Mouse (Mus musculus): ENCODE data around the gene Mtch2. TPM values are rescaled to one million over a fixed set of nuclear protein-coding genes. Genes with fewer than 3 reads are reported as not detected.

The Mtch2 gene
- polyA plus RNA-seq, 1 experiment from 2014 or later: 252 TPM

- no peak overlapping the region for H3K27ac ChIP-seq
- H3K27me3 ChIP-seq (ENCODE audit: insufficient read depth, poor library complexity, severe bottlenecking): 0 out of 2 replicates have a peak, but pooled peaks cover 3% of the 10 kb centered on the region
- 84% methylated on average over 2 of the region's 2 CpGs for WGBS
- no peak overlapping the region for H3K4me3 ChIP-seq
- no peaks in the 10 kb centered on the region for H3K4me1 ChIP-seq
- DNase-seq (ENCODE audit: low spot score): no peak
- no peaks in the 10 kb centered on the region for H3K9me3 ChIP-seq
- H3K36me3 ChIP-seq: no peaks in the 10 kb centered on the region
Measured at GRCm38 (mm10) chr2:90838621-90839020, 8.3 kb upstream of the Mtch2 start.

GRCm38 (mm10) chr2:90843666-90844065 is 3.3 kb upstream of the Mtch2 start:
- no peak for DNase-seq (ENCODE audit: low spot score)
- Histone ChIP-seq H3K36me3 (no peaks in the 10 kb centered on the region), H3K27me3 (ENCODE audit: insufficient read depth, poor library complexity, severe bottlenecking) (no peaks in the 10 kb centered on the region), H3K4me1 (peaks cover 12% of the 10 kb centered on the region), H3K27ac (no peak overlapping the region), H3K9me3 (no peaks in the 10 kb centered on the region), H3K4me3 (no peak overlapping the region)
- 64% methylated on average over 1 of the region's 1 CpGs for WGBS

DNA sequence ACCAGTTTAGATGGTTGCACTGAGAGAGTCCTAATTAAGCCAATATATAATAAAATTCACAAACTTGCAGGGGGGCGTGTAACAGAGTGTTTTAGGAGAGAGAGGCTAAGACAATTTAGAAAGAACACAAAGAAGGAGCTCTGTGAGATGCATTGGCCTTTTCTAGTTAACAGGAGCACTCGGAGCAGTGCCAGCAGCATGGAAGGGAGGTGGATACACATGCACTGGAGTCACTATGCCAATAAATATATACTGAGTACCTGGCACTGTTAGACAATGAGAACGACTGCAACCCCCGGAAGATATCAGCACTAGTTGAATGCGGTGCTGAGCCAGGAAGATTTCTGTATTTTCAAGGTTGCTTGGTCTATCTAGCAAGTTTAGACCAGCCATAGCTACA is 2.7 kb upstream of the Mtch2 start:
- no peak overlapping the region for H3K4me3 ChIP-seq
- H3K4me1 ChIP-seq: peaks cover 12% of the 10 kb centered on the region
- DNase-seq (ENCODE audit: low spot score): no peak
- no peak overlapping the region for H3K27ac ChIP-seq
- no peaks in the 10 kb centered on the region for H3K27me3 ChIP-seq (ENCODE audit: insufficient read depth, poor library complexity, severe bottlenecking)
- WGBS: 81% methylated on average over 5 of the region's 5 CpGs
- H3K9me3 ChIP-seq: no peaks in the 10 kb centered on the region
- H3K36me3 ChIP-seq: 0 out of 2 replicates have a peak, but pooled peaks cover under 1% of the 10 kb centered on the region

DNA sequence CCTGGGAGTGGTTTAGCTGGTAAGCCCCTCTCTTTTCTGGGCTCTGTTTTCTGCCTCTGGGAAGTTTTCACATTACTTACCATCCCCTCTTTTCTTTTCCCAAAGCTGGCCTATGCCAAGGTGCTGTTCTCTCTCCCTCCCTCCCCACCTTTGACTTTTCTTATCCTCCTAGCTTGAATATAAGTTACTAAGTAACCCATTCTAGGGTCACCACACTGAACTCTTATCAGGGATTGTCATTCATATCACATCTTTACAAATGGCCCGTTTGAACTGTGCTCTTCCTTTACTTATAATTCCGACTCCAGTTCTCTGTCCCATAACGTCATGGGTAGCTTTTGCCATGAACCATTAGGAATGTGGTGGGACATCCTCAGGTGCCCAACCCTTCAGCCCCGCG is 1.7 kb upstream of the Mtch2 start:
- Histone ChIP-seq H3K4me1 (peaks cover 12% of the 10 kb centered on the region), H3K27me3 (ENCODE audit: insufficient read depth, poor library complexity, severe bottlenecking) (no peaks in the 10 kb centered on the region), H3K9me3 (no peaks in the 10 kb centered on the region), H3K27ac (no peak overlapping the region), H3K4me3 (no peak overlapping the region), H3K36me3 (peaks cover 9% of the 10 kb centered on the region)
- DNase-seq (ENCODE audit: low spot score): no peak
- 76% methylated on average over 5 of the region's 5 CpGs for WGBS

DNA sequence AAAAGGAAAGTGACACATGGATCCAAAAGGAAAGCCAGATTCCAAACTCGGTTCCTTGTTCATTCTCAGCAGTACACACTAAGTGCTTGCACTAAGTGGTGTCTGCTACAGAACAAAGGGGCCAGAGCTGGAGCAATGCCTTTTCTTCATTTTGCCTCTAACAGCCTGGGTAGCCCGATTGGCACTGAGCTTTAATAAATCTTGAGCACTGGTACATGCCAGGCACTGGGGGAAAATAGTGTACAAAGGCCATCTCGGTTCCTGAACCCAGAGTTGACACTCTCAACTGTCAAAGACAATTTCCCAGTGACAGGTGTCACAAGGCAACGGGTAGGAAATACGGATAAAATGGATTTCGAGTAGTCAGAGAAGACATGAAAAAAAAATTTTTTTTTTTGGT is 784 bp upstream of the Mtch2 start:
- H3K27ac ChIP-seq: peak overlapping the region; percentile 93
- WGBS: 49% methylated on average over 6 of the region's 6 CpGs
- H3K4me3 ChIP-seq: peak overlapping the region; percentile 87
- H3K9me3 ChIP-seq: no peaks in the 10 kb centered on the region
- H3K27me3 ChIP-seq (ENCODE audit: insufficient read depth, poor library complexity, severe bottlenecking): no peaks in the 10 kb centered on the region
- peaks cover 12% of the 10 kb centered on the region for H3K4me1 ChIP-seq
- H3K36me3 ChIP-seq: peaks cover 19% of the 10 kb centered on the region
- DNase-seq (ENCODE audit: low spot score): no peak

DNA sequence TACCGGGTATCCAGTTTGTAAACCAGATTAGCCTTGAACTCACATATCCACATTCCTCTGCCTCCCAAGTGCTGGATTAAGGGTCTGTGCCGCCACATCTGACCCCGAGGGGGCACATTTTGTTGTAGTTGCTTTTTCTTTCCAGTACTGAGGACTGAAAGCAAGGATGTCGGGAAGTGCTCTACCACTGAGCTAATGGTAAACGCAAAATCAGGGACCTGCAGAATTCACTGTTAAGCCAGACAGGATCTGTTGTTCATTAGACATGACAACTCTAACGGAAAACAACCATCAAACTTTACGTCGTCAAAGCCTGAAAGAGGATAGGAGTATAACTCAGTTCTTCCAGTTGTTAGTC is 379 bp upstream of the Mtch2 start:
- WGBS: 3% methylated on average over 8 of the region's 8 CpGs
- Histone ChIP-seq H3K9me3 (no peaks in the 10 kb centered on the region), H3K4me3 (peak overlapping the region; percentile 87), H3K4me1 (peaks cover 12% of the 10 kb centered on the region), H3K36me3 (peaks cover 23% of the 10 kb centered on the region), H3K27me3 (ENCODE audit: insufficient read depth, poor library complexity, severe bottlenecking) (no peaks in the 10 kb centered on the region), H3K27ac (peak overlapping the region; percentile 93)
- DNase-seq (ENCODE audit: low spot score): peak; percentile 79

- peaks cover 12% of the 10 kb centered on the region for H3K4me1 ChIP-seq
- no peaks in the 10 kb centered on the region for H3K9me3 ChIP-seq
- H3K4me3 ChIP-seq: peak overlapping the region; percentile 87
- peak overlapping the region; percentile 93 for H3K27ac ChIP-seq
- no peaks in the 10 kb centered on the region for H3K27me3 ChIP-seq (ENCODE audit: insufficient read depth, poor library complexity, severe bottlenecking)
- peaks cover 33% of the 10 kb centered on the region for H3K36me3 ChIP-seq
- WGBS: 2% methylated on average over 13 of the region's 13 CpGs
- DNase-seq (ENCODE audit: low spot score): no peak
Measured at GRCm38 (mm10) chr2:90847681-90848050, 711 bp downstream of the Mtch2 start.

DNA sequence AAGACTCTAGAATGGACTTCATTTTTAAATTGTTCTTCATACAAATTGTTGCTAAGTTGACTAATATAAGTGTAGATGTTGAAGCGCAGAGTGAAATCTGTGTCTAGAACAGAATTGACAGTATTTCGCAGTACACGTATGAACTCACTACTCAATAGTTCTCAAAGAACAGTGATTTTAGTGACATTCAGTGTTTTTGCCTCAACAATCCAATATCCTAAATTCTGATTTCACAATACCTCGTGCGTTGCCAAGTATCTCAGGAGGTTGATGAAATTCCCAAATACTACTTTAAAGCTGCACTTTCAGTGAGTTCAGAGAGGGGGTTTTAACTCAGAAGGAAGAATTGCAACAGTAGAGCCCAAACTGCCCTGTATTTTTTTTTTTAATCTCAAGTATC is 1.4 kb downstream of the Mtch2 start:
- Histone ChIP-seq H3K9me3 (no peaks in the 10 kb centered on the region), H3K27ac (no peak overlapping the region), H3K27me3 (ENCODE audit: insufficient read depth, poor library complexity, severe bottlenecking) (no peaks in the 10 kb centered on the region), H3K36me3 (peaks cover 40% of the 10 kb centered on the region), H3K4me3 (peak overlapping the region; percentile 87), H3K4me1 (peaks cover 12% of the 10 kb centered on the region)
- 94% methylated on average over 5 of the region's 5 CpGs for WGBS
- DNase-seq (ENCODE audit: low spot score): no peak

DNA sequence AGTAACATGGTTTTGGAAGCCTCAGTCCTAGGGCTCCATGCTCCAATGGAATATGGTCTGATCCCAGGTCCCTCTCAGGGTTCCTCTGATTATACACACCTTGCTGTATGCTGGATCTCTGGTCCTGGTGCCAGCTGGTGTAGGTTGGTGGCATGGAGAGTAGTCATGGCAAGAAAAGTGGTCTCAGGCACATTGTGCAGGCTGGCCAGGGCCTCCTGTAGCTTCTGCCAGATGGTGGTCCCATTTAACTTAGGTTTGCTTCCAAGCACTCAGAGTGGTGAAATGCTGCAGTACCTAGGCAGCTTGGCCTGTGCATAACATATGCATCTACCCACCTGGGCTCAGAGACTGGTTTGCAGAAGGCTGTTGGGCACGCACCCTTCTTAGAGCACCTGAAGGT is 3.4 kb downstream of the Mtch2 start:
- Histone ChIP-seq H3K27ac (no peak overlapping the region), H3K36me3 (peaks cover 58% of the 10 kb centered on the region), H3K27me3 (ENCODE audit: insufficient read depth, poor library complexity, severe bottlenecking) (no peaks in the 10 kb centered on the region), H3K4me1 (peaks cover 12% of the 10 kb centered on the region), H3K4me3 (no peak overlapping the region), H3K9me3 (no peaks in the 10 kb centered on the region)
- 93% methylated on average over 1 of the region's 1 CpGs for WGBS
- DNase-seq (ENCODE audit: low spot score): no peak

DNA sequence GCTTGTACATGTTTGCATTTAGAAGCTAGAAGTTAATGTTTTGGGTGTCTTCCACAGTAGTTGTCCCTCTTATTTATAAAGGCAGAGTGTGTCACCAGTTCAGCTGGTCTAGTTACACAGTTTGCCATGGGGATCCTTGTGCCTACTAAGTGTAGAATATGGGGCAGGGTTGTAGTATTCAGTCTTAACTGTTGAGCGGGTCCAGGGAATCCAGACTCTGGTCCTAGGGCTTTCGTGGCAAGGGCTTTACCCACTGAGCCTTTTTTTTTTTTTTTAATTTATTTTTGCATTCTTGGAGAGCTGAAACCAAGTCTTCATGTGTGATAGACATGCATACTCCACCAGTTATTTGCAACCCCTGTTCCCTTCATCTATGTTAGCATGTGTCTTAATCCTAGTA is 14.5 kb downstream of the Mtch2 start:
- no peaks in the 10 kb centered on the region for H3K9me3 ChIP-seq
- no peaks in the 10 kb centered on the region for H3K27me3 ChIP-seq (ENCODE audit: insufficient read depth, poor library complexity, severe bottlenecking)
- no peak overlapping the region for H3K4me3 ChIP-seq
- 93% methylated on average over 2 of the region's 2 CpGs for WGBS
- H3K27ac ChIP-seq: no peak overlapping the region
- no peaks in the 10 kb centered on the region for H3K4me1 ChIP-seq
- DNase-seq (ENCODE audit: low spot score): peak; percentile 62
- H3K36me3 ChIP-seq: peaks cover 91% of the 10 kb centered on the region

DNA sequence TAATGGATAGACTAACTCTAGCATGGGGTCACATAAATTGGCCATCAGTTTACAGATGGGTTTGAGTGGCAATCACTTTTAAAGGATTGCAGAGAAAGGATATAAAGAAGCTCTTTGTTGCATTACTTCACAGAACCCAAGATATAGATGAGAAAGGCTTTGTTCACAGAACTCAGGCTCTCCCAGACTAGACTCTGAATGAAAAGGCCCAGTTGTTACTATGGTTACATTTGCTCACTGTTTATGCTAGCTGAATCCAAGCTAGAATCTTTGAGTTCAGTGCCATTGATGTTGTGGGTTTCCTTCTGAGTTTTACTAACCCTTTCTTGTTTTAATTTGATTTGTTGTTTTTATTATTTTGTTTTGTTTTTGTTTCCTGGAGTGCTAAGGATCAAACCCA is 17.2 kb downstream of the Mtch2 start:
- peaks cover 8% of the 10 kb centered on the region for H3K4me1 ChIP-seq
- no peaks in the 10 kb centered on the region for H3K9me3 ChIP-seq
- no peak overlapping the region for H3K27ac ChIP-seq
- no peaks in the 10 kb centered on the region for H3K27me3 ChIP-seq (ENCODE audit: insufficient read depth, poor library complexity, severe bottlenecking)
- peaks cover 87% of the 10 kb centered on the region for H3K36me3 ChIP-seq
- H3K4me3 ChIP-seq: no peak overlapping the region
- DNase-seq (ENCODE audit: low spot score): no peak

- Histone ChIP-seq H3K27me3 (ENCODE audit: insufficient read depth, poor library complexity, severe bottlenecking) (no peaks in the 10 kb centered on the region), H3K4me3 (no peak overlapping the region), H3K36me3 (peaks cover 64% of the 10 kb centered on the region), H3K9me3 (no peaks in the 10 kb centered on the region), H3K4me1 (peaks cover 32% of the 10 kb centered on the region), H3K27ac (peak overlapping the region; percentile 52; the same call in 1 of the 2 replicates)
- WGBS: 25% methylated on average over 3 of the region's 3 CpGs
- DNase-seq (ENCODE audit: low spot score): peak; percentile 90
Measured at GRCm38 (mm10) chr2:90866524-90866923, 19.6 kb downstream of the Mtch2 start.

DNA sequence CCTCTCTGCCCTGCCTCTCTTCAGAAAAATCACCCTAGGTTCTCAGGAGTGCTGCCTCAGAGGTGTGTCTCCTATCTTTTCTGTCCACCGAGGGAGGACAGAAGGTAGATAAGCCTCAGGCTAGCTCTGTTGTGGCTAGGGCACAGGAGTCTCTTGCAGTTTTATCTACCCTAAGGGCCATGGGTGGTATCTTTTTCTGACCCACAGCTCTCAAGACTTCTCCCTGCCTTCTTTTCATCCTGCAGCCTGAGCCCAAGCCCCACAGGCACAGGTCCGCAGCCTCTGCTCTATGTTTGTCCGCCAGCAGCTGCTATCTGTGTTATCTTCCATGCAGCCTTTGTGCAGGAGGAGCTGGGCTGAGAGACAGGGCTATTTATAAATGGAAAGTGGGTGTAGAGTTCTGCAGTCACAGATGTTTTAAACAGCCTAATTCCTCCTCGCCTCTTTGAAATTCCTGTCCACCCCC is 23.2 kb downstream of the Mtch2 start:
- no peaks in the 10 kb centered on the region for H3K27me3 ChIP-seq (ENCODE audit: insufficient read depth, poor library complexity, severe bottlenecking)
- peak; percentile 95 for DNase-seq (ENCODE audit: low spot score)
- peaks cover 40% of the 10 kb centered on the region for H3K4me1 ChIP-seq
- H3K9me3 ChIP-seq: no peaks in the 10 kb centered on the region
- 4% methylated on average over 4 of the region's 4 CpGs for WGBS
- peak overlapping the region; percentile 31 for H3K4me3 ChIP-seq
- H3K36me3 ChIP-seq: peaks cover 31% of the 10 kb centered on the region
- peak overlapping the region; percentile 89 for H3K27ac ChIP-seq

DNA sequence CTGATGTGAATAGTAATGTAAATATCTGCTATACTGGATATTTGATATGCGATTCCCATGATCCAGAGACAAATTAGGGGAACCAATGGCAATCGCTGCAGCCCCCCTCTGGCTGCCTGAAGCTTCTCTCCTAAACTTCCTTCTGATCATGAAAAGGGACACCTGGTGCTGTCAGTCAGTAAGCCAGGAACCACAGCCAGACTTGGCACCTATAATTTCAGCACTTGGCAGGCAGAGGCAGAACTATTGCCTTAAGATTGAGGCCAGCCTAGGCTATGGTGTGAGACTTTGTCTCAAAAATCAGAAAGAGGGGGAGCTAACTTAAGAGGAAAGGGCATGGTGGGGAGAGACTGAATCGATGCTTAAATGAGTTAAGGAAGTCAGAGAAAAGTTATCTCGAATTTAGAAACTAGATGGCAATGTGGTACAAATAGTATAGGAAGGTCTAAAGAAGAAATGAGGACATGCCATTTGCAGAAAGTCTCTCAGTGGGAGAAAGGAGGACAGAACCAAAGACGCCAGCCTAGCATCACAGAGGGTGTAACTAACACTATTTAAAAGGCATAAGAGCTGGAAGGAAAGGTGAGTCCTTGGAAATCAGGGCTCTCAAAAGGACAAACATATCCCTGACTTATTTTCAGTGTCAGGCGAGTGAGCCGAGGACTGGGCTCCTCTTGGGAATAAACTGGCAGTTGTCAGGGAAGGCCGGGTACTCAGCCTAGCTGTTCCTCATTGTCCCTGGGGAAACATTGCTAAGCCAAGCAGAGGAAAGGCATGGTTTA is 24.4 kb downstream of the Mtch2 start:
- Histone ChIP-seq H3K27ac (peak overlapping the region; percentile 89), H3K9me3 (no peaks in the 10 kb centered on the region), H3K36me3 (peaks cover 20% of the 10 kb centered on the region), H3K4me1 (peaks cover 43% of the 10 kb centered on the region), H3K4me3 (no peak overlapping the region), H3K27me3 (ENCODE audit: insufficient read depth, poor library complexity, severe bottlenecking) (no peaks in the 10 kb centered on the region)
- DNase-seq (ENCODE audit: low spot score): peak; percentile 66
- 55% methylated on average over 8 of the region's 8 CpGs for WGBS
